Mouse (Mus musculus) lung, adult 2 months (tissue): ENCODE data around the gene Erc2.

Experiments used
- CTCF ChIP-seq: fragments of 200-500 bp; IDR thresholded peaks from 2 replicates; pipeline ENCODE4 v1.5.1; 2011; ENCODE audit warnings: mild to moderate bottlenecking, low read length, control low read depth; ENCODE audit not compliant: insufficient read depth
- POLR2A ChIP-seq: fragments of 200-500 bp; IDR thresholded peaks from 2 replicates; pipeline ENCODE4 v1.6.1; 2011; ENCODE audit warnings: low read depth, mild to moderate bottlenecking, control low read depth, low read length, borderline replicate concordance; ENCODE audit errors: extremely low read depth

DNA sequence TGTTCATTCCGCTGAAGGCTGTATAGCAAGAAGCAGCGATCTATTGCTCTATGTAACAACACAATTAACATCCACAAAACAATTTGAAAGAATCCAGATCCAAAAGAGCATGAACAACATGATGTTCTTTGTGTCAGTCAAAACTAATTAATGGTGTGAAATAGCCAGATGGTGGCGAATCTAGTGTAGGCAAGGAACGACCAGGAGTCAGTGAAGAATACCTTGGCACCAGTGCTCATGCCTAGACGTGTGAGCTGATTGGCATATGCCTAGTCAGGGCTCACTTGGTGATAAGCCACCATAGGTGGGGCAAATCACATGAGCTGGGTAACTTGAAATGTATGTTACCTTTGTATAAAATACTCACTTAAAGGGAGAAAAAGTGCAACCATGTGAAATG, 265.3 kb downstream of the Erc2 start:
- TF ChIP-seq CTCF (no peak), POLR2A (no peak)
